Mouse (Mus musculus): ENCODE results near the gene Plscr4. TPM values are rescaled to one million over a fixed set of nuclear protein-coding genes. Genes with fewer than 3 reads are reported as not detected.

Plscr4 gene
- polyA plus RNA-seq, 1 experiment from 2014 or later: 1.6 TPM

DNA sequence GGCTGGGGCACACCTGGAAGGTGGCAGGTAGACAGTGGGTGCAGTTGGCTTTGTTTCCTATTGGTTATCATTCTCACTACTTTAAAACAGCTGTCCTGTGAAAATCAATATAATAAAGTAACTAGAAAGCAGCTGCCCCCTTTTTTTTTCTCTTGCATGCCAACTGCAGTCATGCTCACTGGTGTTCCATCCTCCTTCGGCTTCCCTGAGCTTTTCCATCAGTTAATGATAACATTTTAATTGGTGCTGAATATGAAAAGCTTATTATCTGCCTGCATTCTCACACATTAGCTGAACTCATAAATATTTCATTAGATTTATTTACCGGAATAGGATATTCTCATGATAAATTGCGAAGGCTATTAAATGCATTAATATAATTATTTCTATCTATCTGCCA, 33.1 kb downstream of the Plscr4 start:
- peaks cover 3% of the 10 kb centered on the region; the same call in 1 of the 2 replicates for H3K4me1 ChIP-seq (ENCODE audit: control insufficient read depth, insufficient read depth, low read length)

DNA sequence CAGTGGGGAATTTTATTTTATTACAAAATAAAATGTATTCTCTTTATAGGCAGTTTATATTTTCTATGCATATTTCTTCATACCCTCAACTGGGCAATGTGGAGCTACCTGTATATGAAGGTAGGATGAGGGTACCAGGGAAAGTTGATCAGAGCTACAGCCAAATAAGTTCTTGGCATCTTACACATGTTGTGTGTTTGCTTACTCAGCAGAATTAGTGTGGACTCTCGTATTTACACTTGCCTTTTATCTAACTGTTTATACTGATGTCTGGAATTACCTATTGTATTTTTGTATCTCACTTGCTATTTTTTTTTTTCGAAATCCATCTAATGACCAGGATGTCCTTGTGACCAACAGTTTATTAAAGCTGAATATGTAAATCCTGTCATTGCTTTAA, 34.1 kb downstream of the Plscr4 start:
- Histone ChIP-seq H3K4me2 (ENCODE audit: low read length) (no peak overlapping the region), H3K9me3 (replicated peaks; ENCODE audit: control insufficient read depth, low read length, poor library complexity, severe bottlenecking) (no peaks in the 10 kb centered on the region), H3K4me3 (ENCODE audit: low read depth, low read length) (no peak overlapping the region), H3K36me3 (ENCODE audit: control insufficient read depth, insufficient read depth, low read length) (no peaks in the 10 kb centered on the region), H3K4me1 (ENCODE audit: control insufficient read depth, insufficient read depth, low read length) (peaks cover 3% of the 10 kb centered on the region; the same call in 1 of the 2 replicates), H3K9ac (ENCODE audit: low read depth, low read length) (no peak overlapping the region), H3K27me3 (ENCODE audit: control insufficient read depth, insufficient read depth, low read depth, low read length) (no peaks in the 10 kb centered on the region), H3K27ac (ENCODE audit: low read length) (no peak overlapping the region)
- ATAC-seq: no peak
- 90% methylated on average over 2 of the region's 2 CpGs for WGBS

More for the DNA sequence above, 33.1 kb downstream of the Plscr4 start:
- Histone ChIP-seq H3K9me3 (replicated peaks; ENCODE audit: control insufficient read depth, low read length, poor library complexity, severe bottlenecking) (no peaks in the 10 kb centered on the region), H3K27ac (ENCODE audit: low read length) (no peak overlapping the region), H3K9ac (ENCODE audit: low read depth, low read length) (no peak overlapping the region), H3K4me2 (ENCODE audit: low read length) (no peak overlapping the region), H3K4me3 (ENCODE audit: low read depth, low read length) (no peak overlapping the region), H3K27me3 (ENCODE audit: control insufficient read depth, insufficient read depth, low read depth, low read length) (no peaks in the 10 kb centered on the region), H3K36me3 (ENCODE audit: control insufficient read depth, insufficient read depth, low read length) (no peaks in the 10 kb centered on the region)
- 51% methylated on average over 3 of the region's 3 CpGs for WGBS
- ATAC-seq: no peak

DNA sequence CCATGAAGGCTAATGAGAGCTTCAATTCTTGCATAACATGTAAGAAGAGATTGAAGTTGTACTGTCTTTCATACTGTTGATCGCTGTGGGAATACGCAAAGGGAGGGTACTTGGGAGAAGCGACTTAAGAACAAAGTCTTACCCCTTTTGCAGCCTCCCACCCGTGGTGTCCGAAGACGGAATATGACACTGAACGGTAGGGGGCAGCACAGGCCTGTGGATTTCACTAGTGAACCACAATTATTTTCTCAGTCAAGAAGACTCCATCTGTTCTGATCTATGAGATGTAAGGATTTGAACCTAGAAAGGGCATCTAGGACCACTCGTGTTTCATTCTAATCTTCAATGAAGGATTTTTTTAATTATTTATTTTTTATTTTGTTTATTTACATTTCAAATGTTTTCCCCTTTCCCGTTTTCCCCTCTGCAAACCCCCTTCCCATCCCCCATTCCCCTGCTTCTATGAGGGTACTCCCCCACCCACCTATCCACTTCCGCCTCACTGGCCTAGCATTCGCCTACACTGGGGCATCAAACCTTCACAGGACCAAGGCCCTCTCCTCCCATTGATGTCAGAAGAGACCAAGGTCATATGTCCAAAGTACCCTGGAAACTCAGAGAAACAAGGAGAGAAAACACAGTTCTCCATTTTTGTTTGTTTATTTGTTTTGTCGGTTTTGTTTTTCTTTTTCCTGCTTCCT, 42.7 kb downstream of the Plscr4 start:
- no peaks in the 10 kb centered on the region for H3K4me1 ChIP-seq (ENCODE audit: control insufficient read depth, insufficient read depth, low read length)
- 49% methylated on average over 12 of the region's 12 CpGs for WGBS
- no peaks in the 10 kb centered on the region for H3K9me3 ChIP-seq (replicated peaks; ENCODE audit: control insufficient read depth, low read length, poor library complexity, severe bottlenecking)
- H3K27me3 ChIP-seq (ENCODE audit: control insufficient read depth, insufficient read depth, low read depth, low read length): no peaks in the 10 kb centered on the region
- H3K36me3 ChIP-seq (ENCODE audit: control insufficient read depth, insufficient read depth, low read length): no peaks in the 10 kb centered on the region
- no peak overlapping the region for H3K4me3 ChIP-seq (ENCODE audit: low read depth, low read length)
- no peak for ATAC-seq
- no peak overlapping the region for H3K4me2 ChIP-seq (ENCODE audit: low read length)
- no peak overlapping the region for H3K9ac ChIP-seq (ENCODE audit: low read depth, low read length)
- H3K27ac ChIP-seq (ENCODE audit: low read length): no peak overlapping the region

DNA sequence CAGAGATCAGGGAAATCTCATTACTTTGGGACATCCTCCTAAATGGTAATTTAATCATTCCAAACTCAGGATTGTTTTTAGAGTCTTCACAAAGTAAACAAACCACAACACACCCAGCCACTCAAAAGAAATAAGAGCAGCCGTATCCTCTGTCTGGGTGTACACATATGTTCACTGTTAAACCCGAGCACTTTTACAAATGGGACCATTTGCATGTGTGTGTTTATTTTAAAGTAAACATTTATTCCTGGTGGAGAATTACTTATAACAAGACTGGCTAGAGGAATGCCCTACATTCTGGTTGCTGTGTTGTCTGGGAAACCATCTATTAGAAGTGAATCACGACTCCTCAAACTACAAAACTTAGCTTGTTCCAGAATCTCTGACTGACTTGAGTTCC, 47.1 kb downstream of the Plscr4 start:
- H3K4me3 ChIP-seq (ENCODE audit: low read depth, low read length): no peak overlapping the region
- ATAC-seq: no peak
- H3K27me3 ChIP-seq (ENCODE audit: control insufficient read depth, insufficient read depth, low read depth, low read length): no peaks in the 10 kb centered on the region
- 87% methylated on average over 3 of the region's 3 CpGs for WGBS
- H3K27ac ChIP-seq (ENCODE audit: low read length): no peak overlapping the region
- H3K36me3 ChIP-seq (ENCODE audit: control insufficient read depth, insufficient read depth, low read length): no peaks in the 10 kb centered on the region
- no peaks in the 10 kb centered on the region for H3K9me3 ChIP-seq (replicated peaks; ENCODE audit: control insufficient read depth, low read length, poor library complexity, severe bottlenecking)
- H3K4me1 ChIP-seq (ENCODE audit: control insufficient read depth, insufficient read depth, low read length): no peaks in the 10 kb centered on the region
- no peak overlapping the region for H3K4me2 ChIP-seq (ENCODE audit: low read length)
- H3K9ac ChIP-seq (ENCODE audit: low read depth, low read length): no peak overlapping the region

DNA sequence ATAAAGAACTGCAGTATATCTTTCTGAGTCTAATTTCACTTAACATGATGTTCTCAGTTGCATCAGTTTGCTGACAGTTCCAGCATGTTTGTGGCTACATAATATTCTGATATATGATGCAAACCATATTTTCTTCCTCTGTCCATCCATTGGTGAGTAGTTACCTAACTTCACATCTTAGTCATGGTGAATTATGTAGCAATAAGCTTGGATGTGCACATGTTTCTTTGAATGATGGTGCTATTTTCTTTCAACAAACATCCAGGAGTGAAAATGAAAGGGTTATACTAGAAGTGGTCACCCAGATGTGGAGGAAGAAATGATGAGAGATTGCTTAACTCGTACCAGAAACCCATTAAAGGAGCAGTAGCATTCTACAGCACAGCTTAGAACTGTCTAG, 47.7 kb downstream of the Plscr4 start:
- Histone ChIP-seq H3K36me3 (ENCODE audit: control insufficient read depth, insufficient read depth, low read length) (no peaks in the 10 kb centered on the region), H3K4me3 (ENCODE audit: low read depth, low read length) (no peak overlapping the region), H3K27ac (ENCODE audit: low read length) (no peak overlapping the region), H3K9me3 (replicated peaks; ENCODE audit: control insufficient read depth, low read length, poor library complexity, severe bottlenecking) (no peaks in the 10 kb centered on the region), H3K9ac (ENCODE audit: low read depth, low read length) (no peak overlapping the region), H3K27me3 (ENCODE audit: control insufficient read depth, insufficient read depth, low read depth, low read length) (no peaks in the 10 kb centered on the region), H3K4me2 (ENCODE audit: low read length) (no peak overlapping the region), H3K4me1 (ENCODE audit: control insufficient read depth, insufficient read depth, low read length) (no peaks in the 10 kb centered on the region)
- no peak for ATAC-seq
- 61% methylated on average over 1 of the region's 1 CpGs for WGBS

DNA sequence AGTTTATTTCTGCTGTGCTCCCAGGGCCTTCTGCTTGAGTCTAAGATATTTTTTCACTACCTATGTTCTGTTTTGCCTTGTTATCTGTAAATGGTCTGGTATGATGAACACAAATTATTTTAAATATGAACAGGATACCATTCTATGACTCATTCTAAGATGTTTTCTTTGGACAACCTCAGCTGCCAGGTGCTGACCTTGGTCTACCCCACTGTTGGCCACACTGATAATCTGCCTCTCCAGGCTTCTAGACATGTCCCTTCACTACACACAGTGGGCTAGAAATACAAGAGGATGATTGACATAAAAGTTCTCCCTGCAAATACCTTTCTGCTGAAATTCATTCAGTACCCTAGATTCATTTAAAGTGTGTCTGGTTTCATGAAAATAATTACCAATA, 54.5 kb downstream of the Plscr4 start:
- H3K27ac ChIP-seq (ENCODE audit: low read length): no peak overlapping the region
- no peaks in the 10 kb centered on the region for H3K4me1 ChIP-seq (ENCODE audit: control insufficient read depth, insufficient read depth, low read length)
- H3K27me3 ChIP-seq (ENCODE audit: control insufficient read depth, insufficient read depth, low read depth, low read length): no peaks in the 10 kb centered on the region
- no peaks in the 10 kb centered on the region for H3K36me3 ChIP-seq (ENCODE audit: control insufficient read depth, insufficient read depth, low read length)
- H3K4me3 ChIP-seq (ENCODE audit: low read depth, low read length): no peak overlapping the region
- no peak overlapping the region for H3K4me2 ChIP-seq (ENCODE audit: low read length)
- ATAC-seq: no peak
- H3K9ac ChIP-seq (ENCODE audit: low read depth, low read length): no peak overlapping the region
- H3K9me3 ChIP-seq (replicated peaks; ENCODE audit: control insufficient read depth, low read length, poor library complexity, severe bottlenecking): no peaks in the 10 kb centered on the region

DNA sequence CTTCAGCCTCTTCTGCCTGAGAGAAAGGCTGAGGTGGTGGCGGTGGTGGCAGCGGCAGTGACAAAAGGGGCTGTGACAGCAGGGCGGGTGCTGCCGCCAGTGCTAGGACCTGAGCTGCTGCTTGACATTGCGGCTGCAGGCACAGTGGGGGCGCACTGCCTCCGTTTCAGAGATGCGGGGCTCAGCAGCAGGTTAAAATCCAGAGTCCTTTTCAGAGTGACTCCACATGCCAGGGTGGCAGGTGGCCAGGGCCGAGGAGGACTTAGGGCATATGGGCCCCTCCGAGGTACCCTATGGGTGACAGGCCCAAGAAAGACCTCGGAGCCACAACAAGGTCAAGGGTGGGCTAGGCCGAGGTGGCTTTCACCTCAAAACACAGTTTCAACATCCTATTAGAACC, 59.9 kb downstream of the Plscr4 start:
- Histone ChIP-seq H3K4me2 (ENCODE audit: low read length) (no peak overlapping the region), H3K27me3 (ENCODE audit: control insufficient read depth, insufficient read depth, low read depth, low read length) (no peaks in the 10 kb centered on the region), H3K4me1 (ENCODE audit: control insufficient read depth, insufficient read depth, low read length) (no peaks in the 10 kb centered on the region), H3K4me3 (ENCODE audit: low read depth, low read length) (no peak overlapping the region), H3K36me3 (ENCODE audit: control insufficient read depth, insufficient read depth, low read length) (no peaks in the 10 kb centered on the region), H3K9me3 (replicated peaks; ENCODE audit: control insufficient read depth, low read length, poor library complexity, severe bottlenecking) (peaks cover 8% of the 10 kb centered on the region; the same call in 1 of the 2 replicates), H3K9ac (ENCODE audit: low read depth, low read length) (no peak overlapping the region), H3K27ac (ENCODE audit: low read length) (no peak overlapping the region)
- no peak for ATAC-seq
- 97% methylated on average over 12 of the region's 12 CpGs for WGBS

DNA sequence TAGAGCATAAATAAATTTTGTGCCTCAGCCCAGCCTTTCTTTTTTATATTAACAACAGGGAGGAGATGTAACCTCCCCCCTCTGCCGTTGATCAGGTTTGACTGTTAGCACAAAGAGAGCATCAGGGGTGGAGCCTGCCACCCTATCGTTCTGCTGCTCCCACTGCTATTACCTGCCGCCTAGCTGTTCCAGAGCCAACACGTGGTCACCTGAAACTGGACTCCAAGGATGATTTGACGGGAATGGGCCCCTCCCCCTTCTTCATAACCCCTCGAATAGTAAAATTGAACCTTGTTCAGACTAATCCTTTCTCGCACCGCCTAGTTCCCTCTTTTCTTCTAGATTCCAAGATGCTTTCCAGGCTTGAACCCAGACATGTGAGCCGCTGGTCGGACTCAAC, 63.6 kb downstream of the Plscr4 start:
- Histone ChIP-seq H3K27me3 (ENCODE audit: control insufficient read depth, insufficient read depth, low read depth, low read length) (no peaks in the 10 kb centered on the region), H3K4me1 (ENCODE audit: control insufficient read depth, insufficient read depth, low read length) (no peaks in the 10 kb centered on the region), H3K27ac (ENCODE audit: low read length) (no peak overlapping the region), H3K4me2 (ENCODE audit: low read length) (no peak overlapping the region), H3K36me3 (ENCODE audit: control insufficient read depth, insufficient read depth, low read length) (no peaks in the 10 kb centered on the region), H3K9ac (ENCODE audit: low read depth, low read length) (no peak overlapping the region), H3K4me3 (ENCODE audit: low read depth, low read length) (no peak overlapping the region), H3K9me3 (replicated peaks; ENCODE audit: control insufficient read depth, low read length, poor library complexity, severe bottlenecking) (peaks cover 8% of the 10 kb centered on the region; the same call in 1 of the 2 replicates)
- ATAC-seq: no peak
- WGBS: 93% methylated on average over 10 of the region's 10 CpGs

DNA sequence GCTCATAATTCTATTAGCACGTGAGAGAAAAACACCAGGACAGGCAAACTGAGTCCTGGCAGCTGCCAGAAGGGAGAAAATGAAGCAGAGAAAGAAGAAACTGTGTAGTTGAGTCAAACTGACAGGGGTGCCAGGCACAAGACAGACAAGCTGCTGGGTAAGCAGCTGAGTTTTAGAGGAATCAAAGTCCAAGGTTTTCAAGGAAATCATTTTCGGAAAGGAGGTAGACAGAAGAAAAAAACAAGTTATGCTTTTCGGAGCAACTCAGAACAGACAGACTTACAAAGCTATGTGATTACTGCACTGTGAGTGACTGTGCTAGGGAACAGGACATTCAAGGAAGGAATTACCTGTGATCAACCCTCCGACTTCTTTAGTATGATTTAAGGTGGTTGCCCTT, 67.3 kb downstream of the Plscr4 start:
- H3K36me3 ChIP-seq (ENCODE audit: control insufficient read depth, insufficient read depth, low read length): no peaks in the 10 kb centered on the region
- no peak for ATAC-seq
- H3K4me3 ChIP-seq (ENCODE audit: low read depth, low read length): no peak overlapping the region
- H3K4me2 ChIP-seq (ENCODE audit: low read length): no peak overlapping the region
- no peaks in the 10 kb centered on the region for H3K27me3 ChIP-seq (ENCODE audit: control insufficient read depth, insufficient read depth, low read depth, low read length)
- WGBS: 89% methylated on average over 4 of the region's 4 CpGs
- no peak overlapping the region for H3K9ac ChIP-seq (ENCODE audit: low read depth, low read length)
- H3K9me3 ChIP-seq (replicated peaks; ENCODE audit: control insufficient read depth, low read length, poor library complexity, severe bottlenecking): no peaks in the 10 kb centered on the region
- no peaks in the 10 kb centered on the region for H3K4me1 ChIP-seq (ENCODE audit: control insufficient read depth, insufficient read depth, low read length)
- H3K27ac ChIP-seq (ENCODE audit: low read length): no peak overlapping the region

All from midbrain, embryonic 16.5 days (tissue).